Mouse (Mus musculus) lung, adult 2 months (tissue): ENCODE measurements at regions not wholly inside any gene's neighbourhood (a gene's known extent, or its start where the extent isn't known, plus 50 kb on each side); places are given as distances from the start of the nearest gene placed in this dataset.

ENCODE experiments used
- CTCF ChIP-seq: fragments of 200-500 bp; IDR thresholded peaks from 2 replicates; pipeline ENCODE4 v1.5.1; 2011; ENCODE audit warnings: mild to moderate bottlenecking, low read length, control low read depth; ENCODE audit not compliant: insufficient read depth
- POLR2A ChIP-seq: fragments of 200-500 bp; IDR thresholded peaks from 2 replicates; pipeline ENCODE4 v1.6.1; 2011; ENCODE audit warnings: low read depth, mild to moderate bottlenecking, control low read depth, low read length, borderline replicate concordance; ENCODE audit errors: extremely low read depth

- TF ChIP-seq POLR2A (no peak), CTCF (no peak)
These were observed 134.1 kb upstream of the Lef1 start for GRCm38 (mm10) chr3:130976206-130976605.
